Mouse (Mus musculus) hindbrain, embryonic 14.5 days (tissue): ENCODE results near the gene Rex1bd. TPM values are rescaled to one million over a fixed set of nuclear protein-coding genes. Genes with fewer than 3 reads are reported as not detected.

ENCODE experiments used
- polyA plus RNA-seq: library from polyadenylated mRNA; unstranded; fragments of >200 nt; fragmentation: Nextera tagmentation; extraction: Ambion mirVana; gene quantifications from 2 replicates; pipeline ENCODE4 v1.2.1, GENCODE M21; 2014

Rex1bd gene
- polyA plus RNA-seq, 1 experiment from 2014 or later: 166 TPM

Other genes starting within 250 kb of the Rex1bd start
- gene Homer3, start 223.9 kb downstream of the Rex1bd start, polyA plus RNA-seq: 23.5 and 25.1 TPM in 2 replicates
- gene Ddx49, start 204.3 kb downstream of the Rex1bd start, polyA plus RNA-seq: 41.8 and 42.5 TPM in 2 replicates
- gene Cope, start 204.2 kb downstream of the Rex1bd start, polyA plus RNA-seq: 256 and 288 TPM in 2 replicates
- gene Cers1, start 191.0 kb downstream of the Rex1bd start, polyA plus RNA-seq: 42.9 TPM in 2 replicates
- 0.23 and 3.2 TPM in 2 replicates for gene Gdf1, start 176.9 kb downstream of the Rex1bd start, polyA plus RNA-seq
- gene Upf1, start 153.5 kb downstream of the Rex1bd start, polyA plus RNA-seq: 17.3 and 17.9 TPM in 2 replicates
- 0.10 and 0.27 TPM in 2 replicates for gene Comp, start 133.2 kb downstream of the Rex1bd start, polyA plus RNA-seq
- 48.1 and 53.9 TPM in 2 replicates for gene Crtc1, start 67.2 kb downstream of the Rex1bd start, polyA plus RNA-seq
- 28.5 and 30.0 TPM in 2 replicates for gene Klhl26, start 29.8 kb downstream of the Rex1bd start, polyA plus RNA-seq
- gene Tmem59l, start 19.4 kb downstream of the Rex1bd start, polyA plus RNA-seq: 143 and 149 TPM in 2 replicates
- gene Crlf1, start 13.6 kb downstream of the Rex1bd start, polyA plus RNA-seq: 6.3 and 6.9 TPM in 2 replicates
- 622 and 778 TPM in 2 replicates for gene Uba52, start 4.0 kb upstream of the Rex1bd start, polyA plus RNA-seq
- gene Fkbp8, start 21.0 kb upstream of the Rex1bd start, polyA plus RNA-seq: 328 and 332 TPM in 2 replicates
- 45.4 and 46.5 TPM in 2 replicates for gene Kxd1, start 21.2 kb upstream of the Rex1bd start, polyA plus RNA-seq
- 14.8 and 15.1 TPM in 2 replicates for gene Ell, start 32.7 kb upstream of the Rex1bd start, polyA plus RNA-seq
- 86.8 and 96.6 TPM in 2 replicates for gene Isyna1, start 87.6 kb upstream of the Rex1bd start, polyA plus RNA-seq
- gene Ssbp4, start 102.1 kb upstream of the Rex1bd start, polyA plus RNA-seq: 165 and 173 TPM in 2 replicates
- gene Lrrc25, start 109.4 kb upstream of the Rex1bd start, polyA plus RNA-seq: 0.98 and 1.6 TPM in 2 replicates
- gene Gdf15, start 125.7 kb upstream of the Rex1bd start, polyA plus RNA-seq: 0.14 and 0.28 TPM in 2 replicates
- 74.0 and 89.3 TPM in 2 replicates for gene Pgpep1, start 153.6 kb upstream of the Rex1bd start, polyA plus RNA-seq
- gene Lsm4, start 166.5 kb upstream of the Rex1bd start, polyA plus RNA-seq: 180 and 197 TPM in 2 replicates
- 128 and 144 TPM in 2 replicates for gene Jund, start 192.2 kb upstream of the Rex1bd start, polyA plus RNA-seq
- 0.07 and 0.15 TPM in 2 replicates for gene Iqcn, start 196.7 kb upstream of the Rex1bd start, polyA plus RNA-seq
- gene Gm3336, start 211.8 kb upstream of the Rex1bd start, polyA plus RNA-seq: not detected in 2 replicates
- 0.21 and 0.32 TPM in 2 replicates for gene Pde4c, start 217.0 kb upstream of the Rex1bd start, polyA plus RNA-seq
- 519 and 565 TPM in 2 replicates for gene Rab3a, start 247.9 kb upstream of the Rex1bd start, polyA plus RNA-seq